15 mouse cellular contexts compared by ENCODE assay signal in genomic region chr5:53929814-53930213, GRCm38 (mm10).
A peak's percentile ranks its signal among the peaks of the same experiment; 100 is the strongest.
DNase-seq lines count a peak whose midpoint lies in the region; ATAC-seq lines count a peak whose summit lies in the region.
"Had no signal": no experiment of that assay in that cellular context is flagged by ENCODE, and none has a peak within 500 bp of the region (broad histone marks: within the 10 kb centered on the region; RNA-seq: fewer than 3 reads in every experiment).

No protein-coding gene starts in this region.

- H3K9me3 ChIP-seq in heart, embryonic 10.5 days, result no peaks in the 10 kb centered on the region
- H3K9me3 ChIP-seq in limb, embryonic 15.5 days, result no peaks in the 10 kb centered on the region
- H3K9me3 ChIP-seq in limb, embryonic 10.5 days (replicated peaks), result no peaks in the 10 kb centered on the region
- H3K9me3 ChIP-seq in lung, embryonic 16.5 days (ENCODE audit: control insufficient read depth, low read length), result no peaks in the 10 kb centered on the region
- no peaks in the 10 kb centered on the region for H3K9me3 ChIP-seq in stomach, embryonic 16.5 days (replicated peaks; ENCODE audit: control insufficient read depth, low read length)
- H3K9me3 ChIP-seq: embryonic facial prominence, embryonic 12.5 days; forebrain, embryonic 12.5 days; heart, embryonic 15.5 days; hindbrain, embryonic 13.5 days had no signal

- H3K27ac ChIP-seq in heart, embryonic 10.5 days, result no peak overlapping the region
- peak overlapping the region; percentile 18; the same call in 1 of the 2 replicates for H3K27ac ChIP-seq in limb, embryonic 15.5 days
- H3K27ac ChIP-seq in limb, embryonic 10.5 days, result no peak overlapping the region
- H3K27ac ChIP-seq in lung, embryonic 16.5 days (ENCODE audit: low read length), result peak overlapping the region; percentile 61
- peak overlapping the region; percentile 34; the same call in 1 of the 2 replicates for H3K27ac ChIP-seq in stomach, embryonic 16.5 days (ENCODE audit: low read length)
- H3K27ac ChIP-seq: embryonic facial prominence, embryonic 12.5 days; forebrain, embryonic 12.5 days; hindbrain, embryonic 13.5 days; liver, embryonic 14.5 days had no signal

- H3K4me2 ChIP-seq in limb, embryonic 15.5 days, result no peak overlapping the region
- no peak overlapping the region for H3K4me2 ChIP-seq in lung, embryonic 16.5 days (ENCODE audit: low read depth, low read length)
- no peak overlapping the region for H3K4me2 ChIP-seq in stomach, embryonic 16.5 days (ENCODE audit: low read depth, low read length)
- H3K4me2 ChIP-seq: embryonic facial prominence, embryonic 12.5 days; forebrain, embryonic 12.5 days; heart, embryonic 15.5 days; hindbrain, embryonic 13.5 days had no signal

- DNase-seq in heart, adult 11 months, result peak; percentile 94
- no peak for DNase-seq in heart, embryonic 10.5 days (ENCODE audit: low spot score)
- no peak for DNase-seq in limb, embryonic 10.5 days (ENCODE audit: low spot score)
- no peak for DNase-seq in urinary bladder, postnatal 4 days (ENCODE audit: low spot score in 2 of 2)
- DNase-seq in cerebellum, adult 11 months, result no peak
- DNase-seq: cerebellum, adult 9-11 months; midbrain, embryonic 14.5 days had no signal

- no peak overlapping the region for H3K9ac ChIP-seq in limb, embryonic 15.5 days
- no peak overlapping the region for H3K9ac ChIP-seq in lung, embryonic 16.5 days (ENCODE audit: low read length)
- H3K9ac ChIP-seq in stomach, embryonic 16.5 days (ENCODE audit: low read length), result no peak overlapping the region
- H3K9ac ChIP-seq: embryonic facial prominence, embryonic 12.5 days; forebrain, embryonic 12.5 days; heart, embryonic 15.5 days; hindbrain, embryonic 13.5 days; liver, embryonic 14.5 days had no signal

- ATAC-seq in limb, embryonic 15.5 days (ENCODE audit: insufficient number of reproducible peaks, low FRiP score, low TSS enrichment, low read depth), result no peak
- no peak for ATAC-seq in lung, embryonic 16.5 days (ENCODE audit: low read depth)
- ATAC-seq in stomach, embryonic 16.5 days (ENCODE audit: insufficient read depth, low FRiP score), result no peak

- no peak overlapping the region for H3K4me3 ChIP-seq in heart, embryonic 10.5 days
- no peak overlapping the region for H3K4me3 ChIP-seq in limb, embryonic 15.5 days
- no peak overlapping the region for H3K4me3 ChIP-seq in limb, embryonic 10.5 days
- H3K4me3 ChIP-seq in lung, embryonic 16.5 days (ENCODE audit: low read length), result no peak overlapping the region
- H3K4me3 ChIP-seq in stomach, embryonic 16.5 days (replicated peaks; ENCODE audit: low read length), result no peak overlapping the region
- H3K4me3 ChIP-seq: embryonic facial prominence, embryonic 12.5 days; forebrain, embryonic 12.5 days; heart, embryonic 15.5 days; hindbrain, embryonic 13.5 days had no signal

- H3K27me3 ChIP-seq in heart, embryonic 10.5 days (ENCODE audit: insufficient read depth, poor library complexity, severe bottlenecking), result no peaks in the 10 kb centered on the region; the same call in 1 of the 2 replicates
- H3K27me3 ChIP-seq in limb, embryonic 15.5 days, result no peaks in the 10 kb centered on the region
- no peaks in the 10 kb centered on the region for H3K27me3 ChIP-seq in limb, embryonic 10.5 days (ENCODE audit: low read depth, poor library complexity, severe bottlenecking)
- H3K27me3 ChIP-seq in lung, embryonic 16.5 days (ENCODE audit: control insufficient read depth, insufficient read depth, low read depth, low read length), result no peaks in the 10 kb centered on the region
- no peaks in the 10 kb centered on the region for H3K27me3 ChIP-seq in stomach, embryonic 16.5 days (ENCODE audit: control insufficient read depth, insufficient read depth, low read length)
- H3K27me3 ChIP-seq: embryonic facial prominence, embryonic 12.5 days; forebrain, embryonic 12.5 days; heart, embryonic 15.5 days; hindbrain, embryonic 13.5 days had no signal

- peaks cover 8% of the 10 kb centered on the region; the same call in 1 of the 2 replicates for H3K4me1 ChIP-seq in heart, embryonic 10.5 days
- H3K4me1 ChIP-seq in limb, embryonic 15.5 days, result peaks cover 5% of the 10 kb centered on the region; the same call in 1 of the 2 replicates
- H3K4me1 ChIP-seq in limb, embryonic 10.5 days, result 0 out of 2 replicates have a peak, but pooled peaks cover 4% of the 10 kb centered on the region
- peaks cover 11% of the 10 kb centered on the region for H3K4me1 ChIP-seq in lung, embryonic 16.5 days (replicated peaks; ENCODE audit: control insufficient read depth, insufficient read depth, low read length)
- peaks cover 15% of the 10 kb centered on the region for H3K4me1 ChIP-seq in stomach, embryonic 16.5 days (ENCODE audit: control insufficient read depth, insufficient read depth, low read length)
- H3K4me1 ChIP-seq: embryonic facial prominence, embryonic 12.5 days; forebrain, embryonic 12.5 days; hindbrain, embryonic 13.5 days had no signal

- 82% methylated on average over 6 of the region's 6 CpGs for WGBS in heart, embryonic 10.5 days
- WGBS in limb, embryonic 15.5 days, result 89% methylated on average over 6 of the region's 6 CpGs
- 86% methylated on average over 6 of the region's 6 CpGs for WGBS in limb, embryonic 10.5 days
- WGBS in lung, embryonic 16.5 days, result 84% methylated on average over 6 of the region's 6 CpGs
- 86% methylated on average over 6 of the region's 6 CpGs for WGBS in stomach, embryonic 16.5 days

- H3K36me3 ChIP-seq in heart, embryonic 10.5 days, result no peaks in the 10 kb centered on the region
- H3K36me3 ChIP-seq in limb, embryonic 15.5 days, result no peaks in the 10 kb centered on the region
- H3K36me3 ChIP-seq in limb, embryonic 10.5 days, result no peaks in the 10 kb centered on the region
- no peaks in the 10 kb centered on the region for H3K36me3 ChIP-seq in lung, embryonic 16.5 days (ENCODE audit: control insufficient read depth, insufficient read depth, low read length)
- no peaks in the 10 kb centered on the region for H3K36me3 ChIP-seq in stomach, embryonic 16.5 days (ENCODE audit: control insufficient read depth, insufficient read depth, low read length)
- H3K36me3 ChIP-seq: embryonic facial prominence, embryonic 12.5 days; forebrain, embryonic 12.5 days; heart, embryonic 15.5 days; hindbrain, embryonic 13.5 days had no signal

Comparison
In these comparisons a context has a peak if more than half of its experiments do, and no peak if none do; other contexts are left out.
1. H3K27ac ChIP-seq: peak in limb, embryonic 15.5 days (single experiment), lung, embryonic 16.5 days (single experiment) and stomach, embryonic 16.5 days (single experiment); none in heart, embryonic 10.5 days (single experiment) and limb, embryonic 10.5 days (single experiment).